Mouse (Mus musculus) thymus, postnatal 10 days (tissue): ENCODE results near the gene Jpt1.
A peak's percentile ranks its signal among the peaks of the same experiment; 100 is the strongest.
"Not testable (repeated sequence)": the region's sequence is repeated elsewhere in the genome, so short reads cannot be mapped to it uniquely, and the experiment has no call there.

Source experiments
- DNase-seq, 2 experiments: peaks; one replicate each; pipeline ENCODE4 v3.0.0; 2021; ENCODE audit warnings: low spot score in 2 of 2

Jpt1 gene

DNA sequence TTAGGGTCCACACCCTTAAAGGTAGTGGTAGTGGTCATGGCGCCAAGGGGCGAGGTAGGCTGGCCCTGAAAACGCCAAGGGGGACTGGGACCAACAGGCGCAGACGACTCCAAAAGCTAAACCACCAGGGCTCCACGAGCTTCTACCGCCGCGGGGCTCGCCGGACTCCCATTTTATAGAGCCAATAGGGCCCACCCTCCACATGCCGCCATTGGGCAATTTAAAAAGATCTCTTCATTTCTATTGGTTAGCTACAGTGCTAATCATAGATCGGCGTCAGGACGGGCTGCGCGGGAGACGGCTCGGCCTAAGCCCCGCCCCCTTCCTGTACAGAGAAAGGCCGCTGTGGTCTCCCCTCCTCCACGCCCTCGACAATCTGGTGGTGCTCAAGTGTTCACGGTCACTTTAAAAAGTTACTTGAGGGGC is at the start of gene Jpt1:
Gene Jpt1, minus strand, starts transcription at position 150 of the 426 bp plus-strand sequence.
- DNase-seq = peak; percentile 95 to 97

DNA sequence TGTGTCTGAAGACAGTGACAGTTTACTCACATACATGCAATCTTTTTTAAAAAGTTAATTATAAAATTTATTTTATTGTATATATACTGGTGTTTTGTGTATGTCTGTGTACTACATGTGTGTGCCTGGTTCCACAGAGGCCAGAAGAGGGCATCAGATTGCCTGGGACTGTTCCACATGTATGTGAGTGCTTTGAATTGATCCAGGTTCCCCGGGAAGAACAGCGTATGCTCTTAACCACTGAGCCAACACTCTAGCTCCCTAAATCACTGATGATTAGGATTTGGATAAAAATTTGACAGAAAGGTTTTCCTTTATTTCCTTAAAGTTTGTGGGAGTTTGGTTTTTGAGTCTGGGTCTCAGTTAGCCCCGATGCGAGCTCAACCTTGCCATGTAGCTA is 49.2 kb upstream of the Jpt1 start:
- DNase-seq = no peak

DNA sequence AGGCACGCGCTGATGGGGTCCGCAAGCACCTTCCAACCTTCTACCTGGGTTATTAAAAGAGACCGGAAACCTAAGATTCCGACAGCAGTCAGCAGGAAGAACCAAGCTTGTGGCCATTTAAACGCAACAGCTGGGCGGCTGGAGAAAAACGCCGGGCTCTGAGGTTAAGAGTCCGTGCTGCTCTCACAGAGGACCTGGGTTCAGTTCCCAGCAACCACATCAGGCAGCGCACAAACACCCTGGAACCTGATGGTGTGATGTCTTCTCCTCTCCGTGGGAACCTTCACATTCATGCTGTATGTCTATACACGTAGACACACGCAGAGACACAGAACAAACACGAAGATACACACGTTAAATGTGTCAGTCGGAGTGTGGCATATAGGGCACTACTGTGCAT is 41.5 kb upstream of the Jpt1 start:
- DNase-seq = no peak

DNA sequence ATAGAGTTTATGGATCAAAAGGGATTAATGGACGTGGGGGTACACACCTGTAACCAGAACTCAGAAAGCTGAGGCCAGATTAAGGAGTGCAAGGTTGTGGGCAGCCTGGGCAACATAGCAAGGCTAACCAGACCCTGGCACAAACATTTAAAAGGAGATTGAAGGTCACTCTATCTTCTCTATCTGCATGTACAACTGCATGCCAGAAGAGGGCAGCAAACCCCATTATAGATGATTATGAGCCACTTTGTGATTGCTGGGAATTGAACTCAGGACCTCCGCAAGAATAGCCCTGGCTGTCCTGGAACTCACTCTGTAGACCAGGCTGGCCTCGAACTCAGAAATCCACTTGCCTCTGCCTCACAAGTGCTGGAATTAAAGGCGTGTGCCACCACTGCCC is 38.6 kb upstream of the Jpt1 start:
- DNase-seq = peak in 1 of 2 experiments; percentile 20

DNA sequence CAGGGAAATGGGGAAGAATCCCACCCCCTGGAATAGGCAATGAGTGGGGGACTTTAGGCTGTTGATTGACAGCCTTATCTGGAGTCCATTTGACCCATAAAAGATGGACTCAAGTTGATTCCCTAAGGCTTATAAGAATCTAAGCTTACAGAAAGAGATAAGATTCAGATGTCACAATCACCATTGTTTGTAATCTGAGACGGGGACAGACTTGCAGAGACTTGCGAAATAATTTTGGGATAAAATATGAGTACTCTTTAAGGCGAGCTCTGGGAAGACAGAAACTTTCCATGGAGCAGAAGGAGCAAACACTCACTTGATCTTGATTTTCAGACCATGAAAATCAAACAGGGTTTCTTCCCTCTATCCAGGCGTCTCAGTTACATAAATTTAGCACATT is 29.4 kb upstream of the Jpt1 start:
- no peak for DNase-seq

DNA sequence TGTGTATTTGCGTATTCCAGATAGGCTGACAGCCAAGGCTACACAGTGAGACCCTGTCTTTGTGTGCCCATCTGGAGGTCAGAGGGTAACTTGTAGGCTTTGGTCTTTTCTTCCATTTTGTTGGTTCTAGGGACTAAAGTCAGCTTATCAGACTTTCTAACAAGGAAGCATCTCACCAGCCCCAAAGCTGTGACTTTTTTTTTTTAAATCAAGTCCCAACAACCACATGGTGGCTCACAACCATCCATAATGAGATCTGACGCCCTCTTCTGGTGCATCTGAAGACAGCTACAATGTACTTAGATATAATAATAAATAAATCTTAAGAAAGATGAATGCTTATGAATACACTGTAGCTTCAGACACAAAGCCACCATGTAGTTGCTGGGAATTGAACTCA is 23.9 kb upstream of the Jpt1 start:
- no peak for DNase-seq

DNA sequence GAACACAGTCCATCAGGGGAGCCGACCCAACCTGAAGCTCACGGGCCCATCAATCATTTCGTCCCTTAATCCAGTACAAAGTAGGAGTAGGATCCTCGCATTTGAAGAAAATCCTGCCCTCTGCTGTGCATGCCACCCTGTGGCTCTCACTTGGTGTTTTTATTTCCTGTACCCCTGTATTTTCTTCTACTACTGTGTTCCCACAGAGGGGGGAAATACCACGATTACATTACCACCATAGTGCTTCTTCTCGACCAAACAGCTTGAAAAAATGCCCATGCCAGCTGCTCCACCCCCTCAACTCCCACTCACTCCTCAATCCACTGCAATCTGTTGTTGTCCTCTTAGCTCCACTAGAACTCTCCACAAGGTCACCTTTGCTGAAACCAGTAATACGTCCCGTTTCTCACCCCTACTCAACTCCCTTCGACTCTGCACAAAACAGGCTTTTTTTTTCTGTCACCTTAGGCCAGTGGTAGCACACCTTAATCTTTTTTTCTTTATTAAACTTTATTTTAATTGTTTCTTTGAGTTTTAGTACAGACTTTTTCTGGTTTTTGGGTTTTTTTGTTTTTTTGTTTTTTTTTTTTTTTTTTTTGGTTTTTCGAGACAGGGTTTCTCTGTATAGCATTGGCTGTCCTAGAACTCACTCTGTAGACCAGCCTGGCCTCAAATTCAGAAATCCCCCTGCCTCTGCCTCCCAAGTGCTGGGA is 22.8 kb upstream of the Jpt1 start:
- peak in 1 of 2 experiments; percentile 23 for DNase-seq

DNA sequence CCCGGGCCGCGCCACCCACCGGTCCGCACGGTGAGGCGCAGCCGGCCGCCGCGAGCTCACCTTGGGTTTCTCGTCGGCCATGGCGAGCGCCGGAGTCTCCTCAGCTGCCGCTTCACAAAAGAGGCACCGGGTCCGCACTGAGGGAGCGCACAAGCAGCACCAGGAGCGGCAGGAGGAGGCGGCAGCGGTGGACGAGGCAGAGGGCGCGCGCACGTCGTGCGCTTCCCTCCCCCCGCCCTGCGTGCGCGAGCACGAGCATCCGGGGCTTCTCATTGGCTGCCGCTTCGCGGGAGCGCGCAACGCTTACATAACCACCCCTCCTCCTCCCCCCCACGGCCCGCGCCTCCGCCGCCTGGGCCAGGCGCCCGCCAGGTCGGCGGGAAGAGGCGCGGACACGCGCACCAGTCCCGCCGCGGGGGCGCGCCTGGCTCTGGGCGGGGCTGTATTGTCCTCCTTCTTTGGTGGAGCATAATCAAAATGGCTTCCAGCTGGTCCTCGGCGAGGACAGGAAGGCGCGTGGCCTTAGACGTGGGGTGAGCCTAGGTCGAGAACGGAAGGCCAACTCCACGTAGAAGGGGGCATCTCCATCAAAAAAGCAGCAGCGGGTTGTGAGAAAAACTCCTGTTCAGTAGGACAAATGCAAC is 22.0 kb upstream of the Jpt1 start, which contains the start of gene Sumo2:
Gene Sumo2, minus strand, starts transcription at position 239 of the 644 bp plus-strand sequence.
- peak; percentile 98 to 99 for DNase-seq

DNA sequence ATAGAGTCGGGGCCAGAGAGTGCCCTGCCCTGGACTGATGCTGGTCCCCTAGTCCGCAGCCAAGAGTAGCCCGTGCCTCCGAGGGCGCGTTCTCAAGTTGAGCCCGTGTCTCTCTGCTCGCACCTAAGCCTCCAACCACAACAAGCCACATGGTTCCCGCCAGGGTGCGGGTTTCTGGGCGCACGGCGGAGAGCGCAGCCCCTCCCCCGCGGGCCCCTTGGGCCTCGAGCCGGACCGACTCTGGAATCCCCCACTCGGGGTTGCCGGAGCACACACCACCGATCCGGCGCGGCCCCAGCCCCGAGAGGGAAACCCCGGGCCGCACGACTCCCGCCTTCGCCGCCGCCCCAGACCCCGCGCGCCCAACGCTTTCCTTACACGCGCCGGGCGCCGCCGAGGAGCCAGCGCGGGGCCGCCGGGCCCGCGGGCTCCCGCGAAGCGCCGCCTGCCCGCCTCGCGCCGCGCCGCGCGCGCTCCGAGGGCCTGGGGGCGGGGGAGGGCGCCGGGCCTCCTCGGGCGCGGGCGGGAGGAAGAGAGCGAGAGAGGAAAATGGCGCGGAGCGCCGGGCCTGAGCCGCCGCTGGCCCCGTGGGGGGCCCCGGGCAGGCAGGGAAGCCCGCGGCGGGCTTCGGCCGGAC is 21.3 kb upstream of the Jpt1 start:
- DNase-seq = peak; percentile 59 to 67

DNA sequence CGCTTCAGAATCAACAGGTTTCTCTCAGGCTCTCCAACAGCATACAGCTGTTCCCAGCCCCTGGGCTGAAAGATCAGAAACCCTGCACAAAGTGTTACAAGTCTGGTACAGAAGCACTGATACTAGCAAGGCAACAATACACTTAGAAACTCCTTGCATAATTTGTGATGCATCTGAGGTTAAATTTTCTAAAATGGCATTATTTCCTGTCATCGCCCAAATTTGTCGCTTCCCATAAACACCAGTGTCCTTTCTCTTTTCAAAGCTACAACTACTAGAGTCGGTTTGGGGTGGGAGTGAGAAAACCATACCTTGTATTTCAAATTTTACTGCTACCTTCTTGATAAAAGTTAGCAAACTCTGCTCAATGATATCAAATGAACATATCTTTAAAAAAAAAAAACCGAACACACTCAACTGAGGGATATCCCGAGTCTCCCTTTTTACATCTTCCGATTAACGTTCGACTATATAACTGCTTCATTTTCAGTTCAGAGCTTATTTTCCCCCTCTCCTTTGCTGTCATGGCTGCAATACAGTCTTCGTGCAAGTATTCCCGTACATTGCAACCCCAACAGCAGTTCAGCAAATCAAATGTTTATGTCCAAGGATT is 20.7 kb upstream of the Jpt1 start:
- no peak for DNase-seq

DNA sequence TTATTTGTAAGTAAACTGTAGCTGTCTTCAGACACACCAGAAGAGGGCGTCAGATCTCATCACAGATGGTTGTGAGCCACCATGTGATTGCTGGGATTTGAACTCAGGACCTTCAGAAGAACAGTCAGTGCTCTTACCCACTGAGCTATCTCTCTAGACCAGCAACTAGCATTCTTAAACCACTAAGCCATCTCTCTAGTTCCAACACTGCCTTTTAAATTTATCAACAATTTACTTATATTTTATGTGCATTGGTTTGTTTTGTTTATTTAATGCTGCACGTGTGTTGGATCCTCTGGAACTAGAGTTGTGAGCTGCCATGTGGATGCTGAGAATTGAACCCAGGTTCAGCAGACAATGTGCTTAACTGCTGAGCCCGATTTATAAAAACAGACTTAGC is 12.3 kb upstream of the Jpt1 start:
- not testable (repeated sequence) for DNase-seq

DNA sequence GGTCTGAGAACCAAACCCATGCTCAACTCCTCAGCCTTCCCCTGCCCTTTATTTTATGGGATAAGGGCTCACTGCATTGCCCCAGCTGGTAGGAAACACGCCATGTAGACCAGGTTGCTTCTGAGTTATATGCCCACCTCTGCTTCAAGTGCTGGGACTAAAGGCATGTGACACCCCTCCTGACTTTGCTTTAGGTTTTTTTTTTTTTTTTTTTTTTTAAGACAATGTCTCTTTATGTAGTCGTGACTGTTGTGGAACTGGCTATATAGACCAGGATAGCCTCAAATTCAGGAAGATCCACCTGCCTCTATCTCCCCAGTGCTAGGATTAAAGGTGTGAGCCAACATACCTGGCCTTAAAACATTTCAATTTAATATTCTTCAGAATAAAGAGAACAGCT is 8.5 kb upstream of the Jpt1 start:
- DNase-seq = no peak

DNA sequence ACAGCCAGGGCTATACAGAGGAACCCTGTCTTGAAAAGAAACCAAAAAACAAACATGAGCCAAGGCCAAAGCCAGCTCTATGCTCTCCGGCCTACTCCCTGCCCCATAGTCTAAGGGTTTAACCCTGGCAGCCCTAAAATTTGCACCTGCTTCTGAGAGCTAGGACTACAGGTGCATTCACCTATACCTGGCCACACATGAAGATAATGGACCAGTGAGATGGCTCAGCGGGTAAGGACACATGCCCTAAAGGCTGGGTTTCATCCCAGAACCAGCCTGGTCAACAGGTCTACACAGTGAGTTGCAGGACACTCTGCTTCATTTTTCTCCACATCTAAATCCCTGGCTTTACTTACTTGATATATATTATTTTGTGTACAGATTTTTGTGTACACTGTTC is 8.1 kb upstream of the Jpt1 start:
- no peak for DNase-seq

DNA sequence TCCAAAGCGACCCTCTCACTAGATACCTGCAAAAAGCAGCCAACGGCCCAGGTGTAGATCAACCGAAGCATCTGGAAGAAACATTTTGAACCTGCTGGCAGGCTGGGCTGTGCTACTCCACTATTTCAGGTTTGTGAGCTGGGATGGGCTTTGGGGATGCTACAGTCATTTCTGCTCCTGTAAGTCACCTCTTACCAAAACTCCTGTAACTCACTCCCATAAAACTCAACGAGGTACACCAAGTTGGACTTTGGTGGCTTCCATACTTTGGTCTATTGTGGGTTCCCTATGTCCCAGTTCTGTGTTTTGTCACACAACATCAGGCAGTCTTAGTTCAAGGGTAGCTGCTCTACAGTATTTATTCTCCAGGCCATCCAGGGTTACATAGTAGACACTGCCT is 6.9 kb upstream of the Jpt1 start:
- no peak for DNase-seq

DNA sequence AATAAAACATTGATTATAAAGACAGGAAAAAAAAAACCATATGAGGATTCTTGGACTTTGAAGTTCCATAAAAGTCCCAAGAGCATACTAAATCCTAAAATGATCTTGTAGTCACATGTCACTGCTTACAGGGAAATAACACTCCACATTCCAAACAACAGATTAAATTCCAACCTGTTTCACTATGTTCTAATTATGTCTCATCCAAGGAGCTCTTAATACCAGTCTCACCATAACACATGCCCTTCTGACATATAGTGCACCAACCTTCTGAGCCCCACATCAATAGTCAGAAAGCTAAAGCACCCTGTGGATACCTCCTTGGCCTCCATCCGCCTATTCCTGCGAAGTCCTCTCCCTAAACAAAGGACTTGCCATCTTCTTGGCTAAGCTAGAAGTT is 6.0 kb upstream of the Jpt1 start:
- no peak for DNase-seq

DNA sequence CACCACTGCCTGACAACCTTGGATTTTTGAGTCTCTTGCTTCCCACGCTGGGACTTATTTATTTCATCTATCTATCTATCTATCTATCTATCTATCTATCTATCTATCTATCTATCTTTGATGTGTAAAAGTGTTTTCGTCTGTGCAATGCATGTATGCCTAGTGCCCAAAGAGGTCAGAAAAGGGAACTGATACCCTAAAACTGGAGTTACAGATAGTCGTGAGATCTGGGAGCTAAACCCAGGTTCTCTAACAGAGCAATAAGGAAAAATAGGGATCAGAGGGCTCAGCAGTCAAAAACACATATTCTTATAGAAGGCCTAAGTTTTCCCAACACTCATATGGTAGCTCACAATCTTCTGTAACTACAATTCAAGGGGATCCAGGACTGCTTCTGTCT is 5.4 kb upstream of the Jpt1 start:
- DNase-seq = no peak

DNA sequence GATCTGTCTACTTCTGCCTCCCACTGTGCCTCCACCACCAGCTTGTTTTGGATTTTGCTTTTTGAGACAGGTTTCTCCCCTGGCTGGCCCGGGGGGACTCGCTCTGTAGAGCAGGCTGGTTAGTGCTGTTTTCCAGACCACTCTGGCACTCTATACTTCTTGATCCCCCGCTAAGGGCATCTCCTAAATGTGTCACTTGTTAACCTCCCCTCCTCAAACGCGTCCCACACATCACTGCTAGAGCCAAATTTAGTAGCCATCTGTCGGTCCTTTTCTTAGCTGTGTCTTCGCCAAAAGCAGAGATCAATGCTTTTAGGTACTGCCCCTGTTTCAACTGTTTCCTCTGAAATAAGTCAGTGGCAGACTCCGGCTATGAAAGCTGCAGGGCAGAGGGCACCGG is 4.5 kb upstream of the Jpt1 start:
- no peak for DNase-seq

DNA sequence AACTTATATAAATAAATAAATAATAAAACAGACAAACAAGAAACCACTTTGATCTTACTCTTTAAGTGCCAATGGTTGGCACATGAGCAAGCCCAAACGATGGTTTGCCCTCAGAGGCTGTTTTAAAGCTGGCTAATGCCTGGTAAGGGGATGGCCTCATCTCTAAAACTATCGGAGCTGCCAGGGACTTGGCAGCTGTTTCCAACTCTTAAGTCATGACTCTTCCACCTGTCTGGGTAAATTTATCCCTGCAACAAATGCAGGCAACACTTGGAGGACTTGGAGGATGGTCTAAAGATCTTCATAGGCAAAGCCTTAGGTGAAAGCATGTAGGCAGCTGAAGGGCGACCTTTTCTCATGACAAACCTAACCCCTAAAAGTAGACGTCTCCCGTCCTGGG is 2.8 kb upstream of the Jpt1 start:
- DNase-seq = no peak

DNA sequence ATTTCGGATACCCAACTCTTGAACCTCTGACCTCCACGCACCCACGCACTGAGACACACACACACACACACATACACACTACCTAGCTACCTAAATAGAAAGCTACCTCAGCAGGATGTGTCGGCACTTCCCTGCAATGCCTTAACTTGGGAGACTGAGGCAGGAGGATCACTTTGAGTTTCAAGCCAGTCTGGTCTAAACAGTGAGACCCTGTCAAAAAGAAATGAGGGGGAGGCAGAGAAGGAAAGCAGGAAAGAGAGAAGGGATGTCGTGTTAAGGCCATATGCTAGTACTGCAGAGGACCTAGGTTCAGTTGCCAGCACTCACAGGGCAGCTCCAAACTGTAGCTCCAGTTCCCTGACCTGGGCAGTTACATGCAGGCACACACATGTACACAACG is 834 bp upstream of the Jpt1 start:
- no peak for DNase-seq

DNA sequence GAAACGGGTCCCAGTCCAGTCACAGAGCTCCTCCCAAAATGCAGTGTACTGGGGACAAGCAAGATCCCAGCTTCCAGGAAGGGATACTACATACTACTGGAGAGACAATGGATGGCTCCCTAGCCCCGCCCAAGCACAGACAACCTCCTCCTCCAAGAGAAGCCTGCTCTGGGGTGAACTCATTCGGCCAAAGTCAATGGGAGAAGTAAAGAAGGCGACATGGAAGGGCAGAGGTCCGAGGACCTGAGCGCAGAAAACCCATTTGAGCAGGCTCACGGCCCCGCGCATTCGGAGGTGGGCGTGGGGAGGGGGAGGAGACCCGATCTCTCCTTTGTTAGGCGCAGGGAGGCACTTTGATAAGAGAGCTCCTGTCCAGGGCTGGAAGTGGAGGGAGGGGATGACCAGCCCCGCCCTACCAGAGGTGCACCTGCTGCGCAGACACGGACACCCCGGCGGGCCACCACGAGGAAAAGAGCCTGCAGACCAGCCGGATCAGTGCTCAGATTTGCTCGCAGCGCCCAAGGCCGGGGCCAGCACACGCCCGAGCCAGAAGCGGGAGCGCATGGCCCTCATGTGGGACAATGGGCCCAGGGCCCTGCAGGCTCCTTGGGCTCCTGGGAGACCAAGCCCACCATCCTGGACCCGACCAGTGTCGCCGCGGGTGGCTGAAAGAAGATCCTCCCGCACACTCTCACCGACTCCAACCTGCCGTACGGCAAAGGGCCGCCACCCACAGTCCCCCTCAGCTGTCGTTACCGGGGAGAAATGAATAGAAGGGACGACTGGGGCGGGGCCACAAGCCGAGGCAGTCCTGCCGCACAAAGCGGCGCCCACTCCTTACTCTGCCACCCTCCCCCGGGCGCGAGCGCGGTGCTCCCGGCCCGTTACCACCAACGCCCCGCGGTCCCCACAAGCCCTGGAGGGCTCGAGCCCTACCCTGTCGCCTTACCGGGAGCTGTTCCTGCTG is 633 bp downstream of the Jpt1 start:
- DNase-seq = peak in 1 of 2 experiments; percentile 38

DNA sequence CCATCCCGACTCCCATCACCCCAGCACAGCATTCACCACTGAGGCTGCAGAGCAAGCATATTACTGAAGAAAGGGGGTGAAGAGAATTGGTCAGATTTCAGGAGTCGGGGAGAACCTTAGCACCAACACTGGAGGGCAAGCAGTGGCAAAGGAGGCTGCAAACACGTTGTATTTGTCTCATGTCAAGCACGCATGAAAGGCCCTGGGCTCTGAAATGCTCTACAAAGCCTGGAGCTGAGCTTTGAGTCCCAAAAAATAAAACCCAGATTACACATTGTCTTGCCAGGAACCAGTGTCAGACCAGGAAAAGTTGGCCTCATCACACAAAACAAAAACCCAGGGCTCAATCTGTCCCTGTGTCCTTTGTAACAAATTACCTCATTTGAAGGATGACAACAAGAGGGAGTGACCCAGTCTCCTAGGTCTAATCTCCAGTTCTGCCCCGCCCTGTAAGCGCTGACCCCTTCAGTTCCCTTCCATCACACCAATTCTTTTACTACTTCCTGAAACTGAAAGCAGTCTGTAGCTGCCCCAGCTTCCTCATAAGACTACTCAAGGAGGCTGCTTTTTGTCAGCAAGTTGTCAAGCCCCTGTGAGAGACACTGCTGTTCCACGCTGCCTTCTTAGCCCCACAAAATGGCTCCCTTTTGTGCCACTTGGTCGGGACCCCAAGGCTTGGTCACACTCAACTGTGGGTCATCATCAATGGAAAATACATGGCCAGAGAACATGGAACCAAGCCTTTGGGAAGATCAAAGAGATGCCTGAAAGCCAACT is 1.6 kb downstream of the Jpt1 start:
- DNase-seq = peak; percentile 34 to 40
